Mouse (Mus musculus) liver, postnatal 0 days (tissue): ENCODE measurements around the gene Ift22.

Experiments used
- CTCF ChIP-seq: sonication (generic); IDR thresholded peaks from 2 replicates; pipeline ENCODE4 v1.5.1; 2016; ENCODE audit warnings: antibody characterized with exemption, low read depth
- EP300 ChIP-seq: IDR thresholded peaks from 2 replicates; pipeline ENCODE4 v1.6.1; 2016; ENCODE audit warnings: antibody characterized with exemption, low read depth, mild to moderate bottlenecking

DNA sequence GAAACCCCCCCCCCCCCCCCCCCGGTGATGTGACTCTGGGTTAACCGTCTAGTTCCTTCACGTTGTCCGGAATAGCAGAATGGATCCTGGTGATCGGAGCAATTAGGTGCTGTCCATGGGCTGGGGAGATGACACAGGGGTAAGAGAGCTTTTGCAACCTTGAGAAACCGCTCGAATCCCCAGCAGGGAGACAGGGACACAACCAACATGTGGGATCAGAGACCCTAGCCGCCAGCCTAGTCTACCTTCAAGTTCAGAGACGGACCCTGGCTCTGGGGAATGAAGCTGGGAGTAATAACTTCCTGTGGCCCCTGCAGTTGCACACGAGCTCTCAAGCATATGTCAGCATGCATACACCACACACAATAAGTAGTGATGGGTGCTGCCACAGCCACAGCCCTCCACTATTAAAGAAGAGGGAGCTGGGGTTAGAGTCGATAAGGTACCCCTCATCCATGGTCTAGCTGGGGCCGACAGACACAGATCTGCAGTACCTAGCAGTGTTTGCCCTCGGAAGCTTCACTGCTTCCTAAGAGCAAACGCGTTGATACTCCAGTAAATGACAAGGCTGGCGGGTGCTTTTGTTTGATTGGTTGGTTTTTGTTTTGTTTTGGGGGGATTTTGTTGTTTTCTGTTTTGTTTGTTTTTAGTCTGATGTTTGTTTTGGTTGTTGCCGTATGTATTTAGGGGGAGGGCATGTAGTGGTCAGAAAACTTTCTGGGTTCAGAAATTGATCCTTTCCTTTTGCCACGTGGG is 11.8 kb downstream of the Ift22 start:
- TF ChIP-seq CTCF = no peak
- no peak for TF ChIP-seq EP300
